Mouse (Mus musculus): ENCODE results near the gene Sgip1. TPM values are rescaled to one million over a fixed set of nuclear protein-coding genes. Genes with fewer than 3 reads are reported as not detected.

Sgip1 gene
- polyA plus RNA-seq, 1 experiment from 2014 or later, result 13.0 TPM

- Histone ChIP-seq H3K27ac (ENCODE audit: low read depth) (no peak overlapping the region), H3K4me3 (ENCODE audit: low read depth, low read length) (no peak overlapping the region), H3K4me1 (replicated peaks; ENCODE audit: control insufficient read depth, insufficient read depth, low read length) (no peaks in the 10 kb centered on the region), H3K9ac (ENCODE audit: low read length) (no peak overlapping the region), H3K9me3 (ENCODE audit: control insufficient read depth, low read length) (no peaks in the 10 kb centered on the region), H3K4me2 (ENCODE audit: low read length) (no peak overlapping the region), H3K27me3 (replicated peaks; ENCODE audit: control insufficient read depth, insufficient read depth, low read length) (no peaks in the 10 kb centered on the region), H3K36me3 (ENCODE audit: control insufficient read depth, insufficient read depth, low read length) (no peaks in the 10 kb centered on the region)
- 80% methylated on average over 2 of the region's 2 CpGs for WGBS
- ATAC-seq (replicated peaks; ENCODE audit: low FRiP score, low TSS enrichment, low read depth) (no peak), DNase-seq (ENCODE audit: low spot score) (peak; percentile 9)
These were observed 246.7 kb downstream of the Sgip1 start for GRCm38 (mm10) chr4:102987756-102988155.

- Histone ChIP-seq H3K9me3 (ENCODE audit: control insufficient read depth, low read length) (no peaks in the 10 kb centered on the region), H3K4me3 (ENCODE audit: low read depth, low read length) (no peak overlapping the region), H3K27ac (ENCODE audit: low read depth) (no peak overlapping the region), H3K9ac (ENCODE audit: low read length) (no peak overlapping the region), H3K4me2 (ENCODE audit: low read length) (no peak overlapping the region), H3K4me1 (replicated peaks; ENCODE audit: control insufficient read depth, insufficient read depth, low read length) (no peaks in the 10 kb centered on the region), H3K27me3 (replicated peaks; ENCODE audit: control insufficient read depth, insufficient read depth, low read length) (no peaks in the 10 kb centered on the region), H3K36me3 (ENCODE audit: control insufficient read depth, insufficient read depth, low read length) (no peaks in the 10 kb centered on the region)
- peak; percentile 44 for DNase-seq (ENCODE audit: low spot score)
- ATAC-seq (replicated peaks; ENCODE audit: low FRiP score, low TSS enrichment, low read depth), result no peak
- WGBS, result 74% methylated on average over 6 of the region's 6 CpGs
These were observed 247.4 kb downstream of the Sgip1 start for GRCm38 (mm10) chr4:102988526-102988925.

GRCm38 (mm10) chr4:102989391-102989790 lies 248.3 kb downstream of the Sgip1 start:
- Histone ChIP-seq H3K4me3 (ENCODE audit: low read depth, low read length) (no peak overlapping the region), H3K4me2 (ENCODE audit: low read length) (no peak overlapping the region), H3K4me1 (replicated peaks; ENCODE audit: control insufficient read depth, insufficient read depth, low read length) (no peaks in the 10 kb centered on the region), H3K36me3 (ENCODE audit: control insufficient read depth, insufficient read depth, low read length) (no peaks in the 10 kb centered on the region), H3K9me3 (ENCODE audit: control insufficient read depth, low read length) (no peaks in the 10 kb centered on the region), H3K9ac (ENCODE audit: low read length) (no peak overlapping the region), H3K27ac (ENCODE audit: low read depth) (no peak overlapping the region), H3K27me3 (replicated peaks; ENCODE audit: control insufficient read depth, insufficient read depth, low read length) (no peaks in the 10 kb centered on the region)
- DNase-seq (ENCODE audit: low spot score) (peak; percentile 27), ATAC-seq (replicated peaks; ENCODE audit: low FRiP score, low TSS enrichment, low read depth) (no peak)
- WGBS, result 78% methylated on average over 5 of the region's 5 CpGs

DNA sequence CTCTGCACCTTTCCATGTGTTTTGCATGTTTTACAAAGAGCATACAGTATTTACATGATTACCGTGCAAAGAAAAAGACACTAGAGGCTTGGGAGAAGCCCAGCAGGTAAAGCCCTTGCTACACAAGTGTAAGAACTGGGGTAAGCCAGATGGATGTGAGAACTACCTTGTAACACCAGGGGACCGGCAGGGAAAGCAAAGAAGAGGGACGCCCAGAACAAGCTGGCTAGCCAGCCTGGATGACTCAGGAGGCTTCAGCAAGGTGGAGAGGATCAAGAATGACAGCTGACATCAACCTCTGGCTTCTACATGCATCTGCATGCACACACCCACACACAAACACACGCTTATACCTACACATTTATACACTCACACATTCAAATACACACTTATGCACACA lies 248.9 kb downstream of the Sgip1 start:
- no peaks in the 10 kb centered on the region for H3K4me1 ChIP-seq (replicated peaks; ENCODE audit: control insufficient read depth, insufficient read depth, low read length)
- no peaks in the 10 kb centered on the region for H3K27me3 ChIP-seq (replicated peaks; ENCODE audit: control insufficient read depth, insufficient read depth, low read length)
- H3K27ac ChIP-seq (ENCODE audit: low read depth), result no peak overlapping the region
- H3K36me3 ChIP-seq (ENCODE audit: control insufficient read depth, insufficient read depth, low read length), result no peaks in the 10 kb centered on the region
- no peak overlapping the region for H3K4me3 ChIP-seq (ENCODE audit: low read depth, low read length)
- H3K9ac ChIP-seq (ENCODE audit: low read length), result no peak overlapping the region
- ATAC-seq (replicated peaks; ENCODE audit: low FRiP score, low TSS enrichment, low read depth), result no peak
- H3K4me2 ChIP-seq (ENCODE audit: low read length), result no peak overlapping the region
- no peaks in the 10 kb centered on the region for H3K9me3 ChIP-seq (ENCODE audit: control insufficient read depth, low read length)
- no peak for DNase-seq (ENCODE audit: low spot score)
- WGBS, result 79% methylated on average over 4 of the region's 4 CpGs

GRCm38 (mm10) chr4:102990595-102991340 lies 249.7 kb downstream of the Sgip1 start:
- Histone ChIP-seq H3K4me1 (replicated peaks; ENCODE audit: control insufficient read depth, insufficient read depth, low read length) (no peaks in the 10 kb centered on the region), H3K9ac (ENCODE audit: low read length) (no peak overlapping the region), H3K4me3 (ENCODE audit: low read depth, low read length) (no peak overlapping the region), H3K4me2 (ENCODE audit: low read length) (no peak overlapping the region), H3K36me3 (ENCODE audit: control insufficient read depth, insufficient read depth, low read length) (no peaks in the 10 kb centered on the region), H3K9me3 (ENCODE audit: control insufficient read depth, low read length) (no peaks in the 10 kb centered on the region), H3K27ac (ENCODE audit: low read depth) (no peak overlapping the region), H3K27me3 (replicated peaks; ENCODE audit: control insufficient read depth, insufficient read depth, low read length) (no peaks in the 10 kb centered on the region)
- DNase-seq (ENCODE audit: low spot score) (peak; percentile 10), ATAC-seq (replicated peaks; ENCODE audit: low FRiP score, low TSS enrichment, low read depth) (no peak)
- 83% methylated on average over 11 of the region's 11 CpGs for WGBS

DNA sequence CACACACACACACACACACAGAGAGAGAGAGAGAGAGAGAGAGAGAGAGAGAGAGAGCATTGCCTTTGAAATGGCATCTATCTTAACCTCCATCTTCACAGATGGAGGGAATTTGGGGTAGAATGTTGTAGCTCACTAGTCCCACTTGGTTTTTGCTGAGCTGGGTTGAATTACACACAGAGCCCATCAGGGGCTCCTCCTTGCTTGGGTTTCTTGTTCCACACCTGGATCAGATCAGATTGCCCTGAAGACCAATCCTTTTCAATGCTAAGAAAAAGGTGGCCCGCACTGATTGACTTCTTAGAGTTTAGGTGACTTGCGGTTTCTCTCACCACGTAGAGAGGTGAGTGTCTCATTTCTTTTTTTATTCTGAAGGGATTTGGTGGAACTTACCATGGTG lies 250.6 kb downstream of the Sgip1 start:
- no peaks in the 10 kb centered on the region for H3K4me1 ChIP-seq (replicated peaks; ENCODE audit: control insufficient read depth, insufficient read depth, low read length)
- no peaks in the 10 kb centered on the region for H3K9me3 ChIP-seq (ENCODE audit: control insufficient read depth, low read length)
- H3K9ac ChIP-seq (ENCODE audit: low read length), result no peak overlapping the region
- H3K4me2 ChIP-seq (ENCODE audit: low read length), result no peak overlapping the region
- H3K36me3 ChIP-seq (ENCODE audit: control insufficient read depth, insufficient read depth, low read length), result no peaks in the 10 kb centered on the region
- H3K27me3 ChIP-seq (replicated peaks; ENCODE audit: control insufficient read depth, insufficient read depth, low read length), result no peaks in the 10 kb centered on the region
- WGBS, result 91% methylated on average over 3 of the region's 3 CpGs
- no peak for ATAC-seq (replicated peaks; ENCODE audit: low FRiP score, low TSS enrichment, low read depth)
- no peak overlapping the region for H3K27ac ChIP-seq (ENCODE audit: low read depth)
- no peak overlapping the region for H3K4me3 ChIP-seq (ENCODE audit: low read depth, low read length)
- DNase-seq (ENCODE audit: low spot score), result no peak

GRCm38 (mm10) chr4:103004681-103005080 lies 263.6 kb downstream of the Sgip1 start:
- no peak for ATAC-seq (replicated peaks; ENCODE audit: low FRiP score, low TSS enrichment, low read depth)

GRCm38 (mm10) chr4:103005190-103005945 lies 264.3 kb downstream of the Sgip1 start:
- DNase-seq (ENCODE audit: low spot score), result no peak
- ATAC-seq (replicated peaks; ENCODE audit: low FRiP score, low TSS enrichment, low read depth), result no peak
- H3K36me3 ChIP-seq (ENCODE audit: control insufficient read depth, insufficient read depth, low read length), result no peaks in the 10 kb centered on the region
- H3K4me3 ChIP-seq (ENCODE audit: low read depth, low read length), result no peak overlapping the region
- 60% methylated on average over 15 of the region's 15 CpGs for WGBS
- no peaks in the 10 kb centered on the region for H3K27me3 ChIP-seq (replicated peaks; ENCODE audit: control insufficient read depth, insufficient read depth, low read length)
- H3K27ac ChIP-seq (ENCODE audit: low read depth), result no peak overlapping the region
- H3K9me3 ChIP-seq (ENCODE audit: control insufficient read depth, low read length), result no peaks in the 10 kb centered on the region
- H3K4me2 ChIP-seq (ENCODE audit: low read length), result no peak overlapping the region
- H3K4me1 ChIP-seq (replicated peaks; ENCODE audit: control insufficient read depth, insufficient read depth, low read length), result peaks cover 5% of the 10 kb centered on the region; the same call in 1 of the 2 replicates
- H3K9ac ChIP-seq (ENCODE audit: low read length), result no peak overlapping the region

More at GRCm38 (mm10) chr4:103004681-103005080, 263.6 kb downstream of the Sgip1 start:
- no peaks in the 10 kb centered on the region for H3K27me3 ChIP-seq (replicated peaks; ENCODE audit: control insufficient read depth, insufficient read depth, low read length)
- H3K4me3 ChIP-seq (ENCODE audit: low read depth, low read length), result no peak overlapping the region
- no peak overlapping the region for H3K27ac ChIP-seq (ENCODE audit: low read depth)
- peaks cover 5% of the 10 kb centered on the region; the same call in 1 of the 2 replicates for H3K4me1 ChIP-seq (replicated peaks; ENCODE audit: control insufficient read depth, insufficient read depth, low read length)
- 86% methylated on average over 4 of the region's 4 CpGs for WGBS
- H3K9ac ChIP-seq (ENCODE audit: low read length), result no peak overlapping the region
- H3K36me3 ChIP-seq (ENCODE audit: control insufficient read depth, insufficient read depth, low read length), result no peaks in the 10 kb centered on the region
- DNase-seq (ENCODE audit: low spot score), result no peak
- H3K4me2 ChIP-seq (ENCODE audit: low read length), result no peak overlapping the region
- no peaks in the 10 kb centered on the region for H3K9me3 ChIP-seq (ENCODE audit: control insufficient read depth, low read length)
